ENCODE assay signal across 8 mouse cellular contexts in the genomic region with DNA sequence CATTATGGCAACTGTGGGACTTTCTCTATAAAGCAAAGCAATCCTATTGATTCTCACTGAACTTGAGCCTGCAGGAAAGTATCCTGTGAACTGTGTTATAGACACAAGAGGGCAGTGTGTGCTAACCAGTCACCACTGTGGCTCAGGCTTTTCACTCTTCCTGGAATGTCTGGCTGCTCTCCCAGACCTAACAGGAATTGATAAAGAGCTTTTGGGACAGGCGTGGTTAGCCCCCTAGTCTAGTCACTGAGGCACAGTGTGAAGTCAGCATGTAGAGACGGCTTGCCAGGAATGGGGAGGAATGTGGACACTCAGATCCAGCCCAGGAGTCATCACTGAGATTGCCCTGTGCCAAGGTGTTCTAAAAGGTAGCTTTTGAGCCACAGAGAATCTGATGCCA. TPM values are rescaled to one million over a fixed set of nuclear protein-coding genes. Genes with fewer than 3 reads are reported as not detected.
DNase-seq lines count a peak whose midpoint lies in the region; ATAC-seq and TF ChIP-seq lines count a peak whose summit lies in the region.

No protein-coding gene starts in this region.

- H3K4me3 ChIP-seq in cortical plate, adult 2 months (ENCODE audit: insufficient read depth, low read length): no peak overlapping the region
- H3K4me3 ChIP-seq in left cerebral cortex, adult 2 months: no peak overlapping the region

- peak; percentile 93 for TF ChIP-seq CTCF in cortical plate, adult 2 months (IDR thresholded peaks at IDR 0.05; ENCODE audit: extremely low read depth, insufficient read depth, low read length)
- peak; percentile 89 for TF ChIP-seq CTCF in left cerebral cortex, adult 2 months (IDR thresholded peaks at IDR 0.05)

- ATAC-seq in megakaryocyte progenitor cell, adult 5-6 weeks (replicated peaks; ENCODE audit: poor library complexity): peak; percentile 92

- intact Hi-C loops in gastrocnemius, postnatal 14 days (cut with DNase I; ENCODE audit: low total_unique reads): loop anchor here (10.0 kb wide), 1 partner anchor 287 kb away; no protein-coding TSS in a partner anchor
- intact Hi-C loops in left cerebral cortex, adult 2 months (cut with DNase I): loop anchor here (1.0 to 5.0 kb wide), 3 partner anchors 200 to 400 kb away; no protein-coding TSS in a partner anchor

- H3K4me1 ChIP-seq in cortical plate, adult 2 months (ENCODE audit: control insufficient read depth, insufficient read depth, low read length): no peaks in the 10 kb centered on the region

- no peak for TF ChIP-seq POLR2A in cortical plate, adult 2 months (IDR thresholded peaks at IDR 0.05; ENCODE audit: extremely low read depth, insufficient read depth, low read length)

- H3K27ac ChIP-seq in cortical plate, adult 2 months (ENCODE audit: insufficient read depth, low read length): no peak overlapping the region
- H3K27ac ChIP-seq in left cerebral cortex, adult 2 months: no peak overlapping the region

- peak; percentile 46 for DNase-seq in urinary bladder, postnatal 25 days (ENCODE audit: low spot score)
- DNase-seq in urinary bladder, adult 2 months (ENCODE audit: low spot score): no peak
- DNase-seq in gastrocnemius, postnatal 14 days: peak; percentile 53
- DNase-seq in hindlimb bud, embryonic 11.5 days (ENCODE audit: extremely low spot score, low read depth, low spot score): peak; percentile 22
- peak; percentile 38 to 53 for DNase-seq in left cerebral cortex, adult 2 months (ENCODE audit: extremely low spot score in 1 of 2, low spot score in 2 of 2)
- peak; percentile 47 for DNase-seq in right cerebral cortex, postnatal 25 days

RNA-seq across cellular contexts. Expression of a gene that starts 16.4 kb away (rescaled TPM):
- not detected in 2 replicates for polyA plus RNA-seq in urinary bladder, adult 2 months (2012; rRNA removed)
- not detected in 2 replicates for polyA plus RNA-seq in cortical plate, adult 2 months (2012; rRNA removed)
- total RNA-seq in gastrocnemius, postnatal 14 days (2021): not detected
- total RNA-seq in left cerebral cortex, adult 2 months (2021): not detected
- total RNA-seq in megakaryocyte progenitor cell, adult 5-6 weeks (2015): not detected in 2 replicates
- not detected in 2 replicates for total RNA-seq in megakaryocyte progenitor cell, adult 5-6 weeks (2017)

RNA-seq across cellular contexts. Expression of a gene that starts 19.2 kb away (rescaled TPM):
- 0.59 and 0.61 TPM in 2 replicates for polyA plus RNA-seq in urinary bladder, adult 2 months (2012; rRNA removed)
- not detected in 2 replicates for polyA plus RNA-seq in cortical plate, adult 2 months (2012; rRNA removed)
- not detected for total RNA-seq in gastrocnemius, postnatal 14 days (2021)
- not detected for total RNA-seq in left cerebral cortex, adult 2 months (2021)
- not detected in 2 replicates for total RNA-seq in megakaryocyte progenitor cell, adult 5-6 weeks (2015)
- total RNA-seq in megakaryocyte progenitor cell, adult 5-6 weeks (2017): not detected in 2 replicates

RNA-seq across cellular contexts. Expression of a gene that starts 51.9 kb away (rescaled TPM):
- 30.5 TPM in 2 replicates for polyA plus RNA-seq in urinary bladder, adult 2 months (2012; rRNA removed)
- 37.5 and 39.5 TPM in 2 replicates for polyA plus RNA-seq in cortical plate, adult 2 months (2012; rRNA removed)
- 10 to 100 TPM; 21.5 to 25.3 TPM for total RNA-seq in gastrocnemius, postnatal 14 days (2021)
- 10 to 100 TPM; 76.6 to 78.3 TPM for total RNA-seq in left cerebral cortex, adult 2 months (2021)
- total RNA-seq in megakaryocyte progenitor cell, adult 5-6 weeks (2015): 43.1 and 48.3 TPM in 2 replicates
- total RNA-seq in megakaryocyte progenitor cell, adult 5-6 weeks (2017): 31.5 and 36.2 TPM in 2 replicates
